Comparison of ENCODE assay signal across 28 mouse cellular contexts in the genomic region with DNA sequence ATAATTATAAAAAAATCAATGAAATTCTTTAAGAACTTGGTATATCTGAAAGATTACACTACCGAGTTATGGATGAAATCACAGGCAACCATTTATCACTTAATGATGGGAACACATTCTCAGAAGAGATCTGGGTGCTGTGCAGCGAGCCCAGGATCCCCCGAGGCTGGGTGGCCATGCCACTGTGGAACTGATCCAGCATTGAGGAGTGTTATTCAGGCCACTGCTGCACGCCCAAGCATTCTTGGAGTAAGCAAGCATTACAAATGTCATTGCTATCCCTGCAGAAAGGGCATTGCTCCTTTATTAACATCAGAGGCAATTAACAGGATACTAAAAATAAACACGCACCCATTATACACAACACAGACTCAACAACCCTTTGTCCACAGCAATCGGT. TPM values are rescaled to one million over a fixed set of nuclear protein-coding genes. Genes with fewer than 3 reads are reported as not detected.
A peak's percentile ranks its signal among the peaks of the same experiment; 100 is the strongest.
DNase-seq lines count a peak whose midpoint lies in the region; ATAC-seq and TF ChIP-seq lines count a peak whose summit lies in the region.
"Had no signal": no experiment of that assay in that cellular context is flagged by ENCODE, and none has a peak within 500 bp of the region (broad histone marks: within the 10 kb centered on the region; RNA-seq: fewer than 3 reads in every experiment).

No protein-coding gene starts in this region.

- peaks cover 6% of the 10 kb centered on the region for H3K36me3 ChIP-seq in hindbrain, embryonic 16.5 days (ENCODE audit: control insufficient read depth, insufficient read depth, low read length)
- H3K36me3 ChIP-seq: heart, embryonic 15.5 days had no signal

- no peak for TF ChIP-seq CTCF in olfactory bulb, adult 2 months (IDR thresholded peaks at IDR 0.05; ENCODE audit: insufficient read depth, low read depth, low read length)

- H3K4me1 ChIP-seq in olfactory bulb, adult 2 months (ENCODE audit: control insufficient read depth, insufficient read depth, low read length) = peaks cover 2% of the 10 kb centered on the region
- no peaks in the 10 kb centered on the region for H3K4me1 ChIP-seq in hindbrain, embryonic 16.5 days (ENCODE audit: control insufficient read depth, insufficient read depth, low read depth, low read length)
- H3K4me1 ChIP-seq: embryonic facial prominence, embryonic 10.5 days; embryonic facial prominence, embryonic 13.5 days; forebrain, embryonic 12.5 days; forebrain, embryonic 15.5 days; heart, embryonic 12.5 days; heart, embryonic 15.5 days; hindbrain, embryonic 10.5 days; hindbrain, embryonic 13.5 days had no signal

- H3K27ac ChIP-seq in olfactory bulb, adult 2 months (ENCODE audit: insufficient read depth, low read depth, low read length) = 0 out of 2 replicates have a peak overlapping the region, but pooled peaks have one; percentile 51
- no peak overlapping the region for H3K27ac ChIP-seq in hindbrain, embryonic 16.5 days (ENCODE audit: low read depth, low read length)
- H3K27ac ChIP-seq: embryonic facial prominence, embryonic 10.5 days; embryonic facial prominence, embryonic 13.5 days; forebrain, embryonic 12.5 days; forebrain, embryonic 15.5 days; heart, embryonic 15.5 days; hindbrain, embryonic 10.5 days; hindbrain, embryonic 13.5 days; hindbrain, postnatal 0 days had no signal

- no peak overlapping the region for H3K4me2 ChIP-seq in hindbrain, embryonic 16.5 days (ENCODE audit: low read length)
- H3K4me2 ChIP-seq: embryonic facial prominence, embryonic 13.5 days; forebrain, embryonic 12.5 days; forebrain, embryonic 15.5 days; heart, embryonic 12.5 days; heart, embryonic 15.5 days; hindbrain, embryonic 13.5 days had no signal

- H3K4me3 ChIP-seq in olfactory bulb, adult 2 months (ENCODE audit: insufficient read depth, low read depth, low read length) = no peak overlapping the region
- no peak overlapping the region for H3K4me3 ChIP-seq in hindbrain, embryonic 16.5 days (ENCODE audit: low read length)
- H3K4me3 ChIP-seq: embryonic facial prominence, embryonic 10.5 days; embryonic facial prominence, embryonic 13.5 days; erythroblast, embryonic 14.5 days; forebrain, embryonic 12.5 days; forebrain, embryonic 15.5 days; heart, embryonic 12.5 days; heart, embryonic 15.5 days; hindbrain, embryonic 10.5 days; hindbrain, embryonic 13.5 days had no signal

- ATAC-seq in hindbrain, embryonic 16.5 days = no peak
- ATAC-seq: forebrain, embryonic 15.5 days; hindbrain, postnatal 0 days; inflammation-experienced regulatory T-cells, adult 6 months; Patski had no signal

- no peaks in the 10 kb centered on the region for H3K9me3 ChIP-seq in hindbrain, embryonic 16.5 days (ENCODE audit: control insufficient read depth, low read length)
- H3K9me3 ChIP-seq: embryonic facial prominence, embryonic 10.5 days; embryonic facial prominence, embryonic 13.5 days; forebrain, embryonic 12.5 days; forebrain, embryonic 15.5 days; heart, embryonic 12.5 days; heart, embryonic 15.5 days; hindbrain, embryonic 10.5 days; hindbrain, embryonic 13.5 days had no signal

- no peaks in the 10 kb centered on the region for H3K27me3 ChIP-seq in hindbrain, embryonic 16.5 days (replicated peaks; ENCODE audit: control insufficient read depth, insufficient read depth, low read length)
- H3K27me3 ChIP-seq: embryonic facial prominence, embryonic 13.5 days; forebrain, embryonic 12.5 days; forebrain, embryonic 15.5 days; heart, embryonic 12.5 days; heart, embryonic 15.5 days; hindbrain, embryonic 13.5 days; Patski had no signal

- WGBS in olfactory bulb, adult 2 months = 42% methylated on average over 6 of the region's 6 CpGs
- WGBS in hindbrain, embryonic 16.5 days = 91% methylated on average over 6 of the region's 6 CpGs

- peak; percentile 17 for DNase-seq in adrenal gland, postnatal 10 days
- DNase-seq in adrenal gland, adult 8-10 months = no peak
- DNase-seq in kidney, adult 11 months = peak; percentile 12
- no peak for DNase-seq in kidney, adult 18-20 months
- DNase-seq in Muller cell, postnatal 12 days (ENCODE audit: inconsistent ontology term) = peak; percentile 80
- DNase-seq: adrenal gland, adult 2 months; cerebellum, adult 11-12 months; cerebellum, adult 8-10 months; cerebellum, postnatal 36 days; embryo, embryonic 11 days; gastrocnemius, postnatal 10 days; gastrocnemius, postnatal 36 days; heart, postnatal 10 days; heart, postnatal 36 days had no signal

- no peak overlapping the region for H3K9ac ChIP-seq in hindbrain, embryonic 16.5 days (ENCODE audit: low read depth, low read length)
- H3K9ac ChIP-seq: embryonic facial prominence, embryonic 13.5 days; forebrain, embryonic 12.5 days; forebrain, embryonic 15.5 days; heart, embryonic 12.5 days; heart, embryonic 15.5 days; hindbrain, embryonic 13.5 days had no signal

- no peak for TF ChIP-seq POLR2A in olfactory bulb, adult 2 months (IDR thresholded peaks at IDR 0.05; ENCODE audit: insufficient read depth, low read depth, low read length)

RNA-seq across cellular contexts. Expression of a gene that starts 5.4 kb away (rescaled TPM):
- total RNA-seq in adrenal gland, postnatal 10 days (2021) = 10 to 100 TPM; 62.3 to 75.4 TPM
- 10 to 100 TPM; 61.0 to 84.0 (median 67.3) TPM for total RNA-seq in adrenal gland, adult 8-10 months (2022)
- not detected in 2 replicates for polyA plus RNA-seq in olfactory bulb, adult 2 months (2012; ENCODE audit: insufficient read depth, insufficient read length, low replicate concordance, missing spikeins)
- 75.0 and 85.0 TPM in 2 replicates for polyA plus RNA-seq in hindbrain, embryonic 16.5 days (2015; fragmentation: Nextera tagmentation; extraction: Ambion mirVana)
- polyA plus RNA-seq: erythroblast, embryonic 14.5 days had no signal

Comparison
In these comparisons a context has a peak if more than half of its experiments do, and no peak if none do; other contexts are left out.
1. DNase-seq: peak in adrenal gland, postnatal 10 days (single experiment), kidney, adult 11 months (single experiment) and Muller cell, postnatal 12 days (single experiment); none in adrenal gland, adult 8-10 months (single experiment) and kidney, adult 18-20 months (single experiment).